Mouse (Mus musculus): ENCODE measurements around the gene Nek6.

Gene Nek6

GRCm38 (mm10) chr2:38511487-38512307 lies at the start of gene Nek6:
TSS of gene Nek6 (plus strand) at chr2:38511643.
- peak; percentile 73 for DNase-seq (ENCODE audit: low spot score)

GRCm38 (mm10) chr2:38462323-38462722 lies 49.1 kb upstream of the Nek6 start:
- DNase-seq (ENCODE audit: low spot score): no peak

- DNase-seq (ENCODE audit: low spot score): no peak
Measured at GRCm38 (mm10) chr2:38468845-38469244, 42.6 kb upstream of the Nek6 start.

- no peak for DNase-seq (ENCODE audit: low spot score)
Measured at GRCm38 (mm10) chr2:38471745-38472144, 39.7 kb upstream of the Nek6 start.

- no peak for DNase-seq (ENCODE audit: low spot score)
Measured at GRCm38 (mm10) chr2:38472829-38473228, 38.6 kb upstream of the Nek6 start.

GRCm38 (mm10) chr2:38476871-38477496 lies 34.5 kb upstream of the Nek6 start:
- no peak for DNase-seq (ENCODE audit: low spot score)

GRCm38 (mm10) chr2:38477497-38477873 lies 34.0 kb upstream of the Nek6 start:
- no peak for DNase-seq (ENCODE audit: low spot score)

- no peak for DNase-seq (ENCODE audit: low spot score)
Measured at GRCm38 (mm10) chr2:38478683-38479082, 32.8 kb upstream of the Nek6 start.

- no peak for DNase-seq (ENCODE audit: low spot score)
Measured at GRCm38 (mm10) chr2:38479541-38479940, 31.9 kb upstream of the Nek6 start.

- DNase-seq (ENCODE audit: low spot score): no peak
Measured at GRCm38 (mm10) chr2:38481166-38481778, 30.2 kb upstream of the Nek6 start.

GRCm38 (mm10) chr2:38482122-38482521 lies 29.3 kb upstream of the Nek6 start:
- DNase-seq (ENCODE audit: low spot score): no peak

- DNase-seq (ENCODE audit: low spot score): no peak
Measured at GRCm38 (mm10) chr2:38483058-38483704, 28.3 kb upstream of the Nek6 start.

GRCm38 (mm10) chr2:38484556-38484955 lies 26.9 kb upstream of the Nek6 start:
- no peak for DNase-seq (ENCODE audit: low spot score)

GRCm38 (mm10) chr2:38485409-38485808 lies 26.0 kb upstream of the Nek6 start:
- DNase-seq (ENCODE audit: low spot score): no peak

- peak; percentile 71 for DNase-seq (ENCODE audit: low spot score)
Measured at GRCm38 (mm10) chr2:38485957-38486931, 25.2 kb upstream of the Nek6 start.

- DNase-seq (ENCODE audit: low spot score): no peak
Measured at GRCm38 (mm10) chr2:38497594-38497993, 13.8 kb upstream of the Nek6 start.

GRCm38 (mm10) chr2:38501606-38502005 lies 9.8 kb upstream of the Nek6 start:
- DNase-seq (ENCODE audit: low spot score): no peak

GRCm38 (mm10) chr2:38502123-38502522 lies 9.3 kb upstream of the Nek6 start:
- DNase-seq (ENCODE audit: low spot score): no peak

GRCm38 (mm10) chr2:38502747-38503146 lies 8.7 kb upstream of the Nek6 start:
- no peak for DNase-seq (ENCODE audit: low spot score)

- no peak for DNase-seq (ENCODE audit: low spot score)
Measured at GRCm38 (mm10) chr2:38504311-38504710, 7.1 kb upstream of the Nek6 start.

- DNase-seq (ENCODE audit: low spot score): no peak
Measured at GRCm38 (mm10) chr2:38507181-38507580, 4.3 kb upstream of the Nek6 start.
